Comparison of ENCODE assay signal across 1 mouse cellular context in the genomic region with DNA sequence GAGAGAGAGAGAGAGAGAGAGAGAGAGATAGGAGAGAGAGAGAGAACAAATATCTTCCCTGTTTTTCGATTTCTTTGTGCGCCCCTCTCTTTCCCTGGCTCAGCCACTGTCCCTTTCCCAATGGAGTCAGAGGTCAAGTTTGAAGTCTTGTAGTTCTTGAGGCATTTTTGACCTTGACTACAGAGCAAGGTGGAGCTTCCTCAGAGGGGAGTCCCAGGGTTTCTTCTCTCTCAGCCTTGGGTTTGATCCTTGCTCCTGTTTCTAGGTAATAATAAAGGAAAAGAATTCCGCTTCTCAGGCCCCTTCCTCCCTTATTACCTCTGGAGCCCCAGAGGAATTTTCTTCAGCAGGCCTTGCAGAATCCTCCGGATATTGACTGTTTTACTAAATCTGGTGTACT.
TF ChIP-seq lines count a peak whose summit lies in the region.

No protein-coding gene starts in this region.

TF ChIP-seq in CH12.LX, 34 proteins besides CTCF, POLR2A, EP300 and RAD21 (continued from another document):
- no peak for TF ChIP-seq MYC (IDR thresholded peaks at IDR 0.05; ENCODE audit: low read depth, low read length)
- TF ChIP-seq MEF2A (IDR thresholded peaks at IDR 0.05; ENCODE audit: borderline replicate concordance, low read depth, low read length), result no peak
- no peak for TF ChIP-seq MAFK (IDR thresholded peaks at IDR 0.05; ENCODE audit: insufficient replicate concordance, low read length)
- no peak for TF ChIP-seq CHD2 (IDR thresholded peaks at IDR 0.05; ENCODE audit: low read length)
- no peak for TF ChIP-seq HCFC1 (IDR thresholded peaks at IDR 0.05; ENCODE audit: low read depth, low read length)
- no peak for TF ChIP-seq POLR2AphosphoS2 (IDR thresholded peaks at IDR 0.05; ENCODE audit: low read depth, low read length)
- TF ChIP-seq KAT2A (IDR thresholded peaks at IDR 0.05; ENCODE audit: insufficient replicate concordance, low read length), result no peak
